Mouse (Mus musculus) heart, embryonic 13.5 days (tissue): Measurements from ENCODE around the gene Nav2. TPM values are rescaled to one million over a fixed set of nuclear protein-coding genes. Genes with fewer than 3 reads are reported as not detected.

ENCODE experiments used
- ATAC-seq: fragments of 200-750 bp; cut with Nextera tagmentation; 2 replicates; pipeline ENCODE4 v1.8.0; 2017; ENCODE audit warnings: moderate TSS enrichment; ENCODE audit not compliant: insufficient number of reproducible peaks, low FRiP score, low TSS enrichment; ENCODE audit errors: extremely low read depth
- H3K27ac ChIP-seq: fragments of 300-500 bp; sonication (generic); replicated peaks from 2 replicates; pipeline ENCODE4 v1.5.1; 2015; ENCODE audit warnings: moderate library complexity, mild to moderate bottlenecking, inconsistent platforms
- H3K27me3 ChIP-seq: fragments of 300-500 bp; sonication (generic); replicated peaks from 2 replicates; pipeline ENCODE4 v1.6.1; 2015; ENCODE audit warnings: mild to moderate bottlenecking, inconsistent platforms
- H3K36me3 ChIP-seq: fragments of 300-500 bp; sonication (generic); 2 replicates; pipeline ENCODE4 v1.6.1; 2015; ENCODE audit warnings: mild to moderate bottlenecking, inconsistent platforms
- H3K4me1 ChIP-seq: fragments of 300-500 bp; sonication (generic); 2 replicates; pipeline ENCODE4 v1.6.1; 2015; ENCODE audit warnings: inconsistent platforms
- H3K4me2 ChIP-seq: fragments of 300-500 bp; sonication (generic); 2 replicates; pipeline ENCODE4 v1.6.1; 2015; ENCODE audit warnings: inconsistent platforms, mild to moderate bottlenecking, moderate library complexity
- H3K4me3 ChIP-seq: fragments of 300-500 bp; sonication (generic); 2 replicates; pipeline ENCODE4 v1.5.1; 2015; ENCODE audit warnings: moderate library complexity, mild to moderate bottlenecking, inconsistent platforms
- H3K9ac ChIP-seq: fragments of 300-500 bp; sonication (generic); 2 replicates; pipeline ENCODE4 v1.6.1; 2015; ENCODE audit warnings: inconsistent platforms, mild to moderate bottlenecking, moderate library complexity
- H3K9me3 ChIP-seq: fragments of 300-500 bp; sonication (generic); 2 replicates; pipeline ENCODE4 v1.6.1; 2016; ENCODE audit warnings: inconsistent platforms
- WGBS: fragments of 180-500 bp; shearing (Covaris S2); methylation state at CpG from one replicate; pipeline ENCODE4 v1.1.7; 2015; ENCODE audit warnings: mixed read lengths; 5-methylcytosine and 5-hydroxymethylcytosine counted together
- polyA plus RNA-seq: library from polyadenylated mRNA; unstranded; fragments of >200 nt; fragmentation: Nextera tagmentation; extraction: Ambion mirVana; gene quantifications from 2 replicates; pipeline ENCODE4 v1.2.1, GENCODE M21; 2015

Gene Nav2
- polyA plus RNA-seq, 1 experiment from 2014 or later = 25.3 TPM

DNA sequence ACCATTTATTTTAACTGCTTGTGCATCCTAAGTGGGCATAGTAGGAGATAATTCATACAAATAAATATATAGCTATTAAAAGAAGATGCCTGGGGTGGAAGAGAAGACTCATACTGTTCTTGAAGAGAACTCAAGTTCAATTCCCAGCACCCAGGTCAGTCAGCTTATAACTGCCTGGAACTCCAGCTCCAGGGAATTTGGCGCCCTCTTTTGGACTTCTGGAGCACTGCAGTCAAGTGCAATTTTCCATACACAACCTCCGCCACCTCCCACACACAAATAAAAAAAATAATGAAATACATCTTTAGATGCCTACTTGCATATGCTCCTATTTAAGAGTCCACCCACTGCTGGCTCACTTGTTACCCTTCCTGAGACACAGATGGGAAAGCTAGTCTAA lies 416.1 kb downstream of the Nav2 start:
- 0 out of 2 replicates have a peak, but pooled peaks cover 2% of the 10 kb centered on the region for H3K27me3 ChIP-seq
- no peak overlapping the region for H3K4me2 ChIP-seq
- H3K27ac ChIP-seq = no peak overlapping the region
- ATAC-seq = no peak
- no peak overlapping the region for H3K9ac ChIP-seq
- no peaks in the 10 kb centered on the region; the same call in 1 of the 2 replicates for H3K36me3 ChIP-seq
- H3K9me3 ChIP-seq = no peaks in the 10 kb centered on the region
- WGBS = 85% methylated on average over 2 of the region's 2 CpGs
- H3K4me3 ChIP-seq = no peak overlapping the region
- H3K4me1 ChIP-seq = peaks cover 43% of the 10 kb centered on the region

DNA sequence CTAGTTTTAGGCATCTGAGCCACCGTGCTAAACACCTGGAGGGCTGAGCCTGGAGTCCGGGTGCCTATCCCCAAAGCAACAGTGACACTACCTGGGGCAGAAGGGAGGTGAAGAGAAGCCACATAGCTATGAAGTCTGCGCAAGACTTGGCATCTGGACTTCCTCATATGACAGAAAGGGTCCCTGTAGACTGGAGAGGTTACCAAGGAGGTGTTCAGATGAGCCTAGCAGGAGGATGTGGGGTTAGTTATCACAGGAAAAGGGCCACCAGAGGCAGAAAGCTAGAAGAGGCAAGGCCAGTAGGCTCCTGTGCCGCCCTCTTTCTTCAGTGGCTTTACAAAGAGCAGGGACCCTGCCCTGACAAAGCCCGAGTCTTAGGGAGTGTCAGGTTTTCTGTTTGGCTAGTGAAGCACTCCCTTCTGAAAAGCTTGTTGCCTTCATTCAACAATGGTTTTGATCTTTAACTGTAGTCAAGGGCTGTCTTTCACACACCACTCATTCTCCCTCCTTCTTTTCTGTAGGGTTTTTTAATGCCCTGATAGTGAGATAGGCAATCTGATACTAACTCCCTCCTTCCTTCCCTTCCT lies 417.7 kb downstream of the Nav2 start:
- Histone ChIP-seq H3K27me3 (0 out of 2 replicates have a peak, but pooled peaks cover 2% of the 10 kb centered on the region), H3K9ac (no peak overlapping the region), H3K4me1 (peaks cover 30% of the 10 kb centered on the region), H3K4me3 (no peak overlapping the region), H3K36me3 (no peaks in the 10 kb centered on the region; the same call in 1 of the 2 replicates), H3K9me3 (no peaks in the 10 kb centered on the region), H3K4me2 (no peak overlapping the region), H3K27ac (no peak overlapping the region)
- no peak for ATAC-seq
- WGBS = 62% methylated on average over 5 of the region's 5 CpGs

DNA sequence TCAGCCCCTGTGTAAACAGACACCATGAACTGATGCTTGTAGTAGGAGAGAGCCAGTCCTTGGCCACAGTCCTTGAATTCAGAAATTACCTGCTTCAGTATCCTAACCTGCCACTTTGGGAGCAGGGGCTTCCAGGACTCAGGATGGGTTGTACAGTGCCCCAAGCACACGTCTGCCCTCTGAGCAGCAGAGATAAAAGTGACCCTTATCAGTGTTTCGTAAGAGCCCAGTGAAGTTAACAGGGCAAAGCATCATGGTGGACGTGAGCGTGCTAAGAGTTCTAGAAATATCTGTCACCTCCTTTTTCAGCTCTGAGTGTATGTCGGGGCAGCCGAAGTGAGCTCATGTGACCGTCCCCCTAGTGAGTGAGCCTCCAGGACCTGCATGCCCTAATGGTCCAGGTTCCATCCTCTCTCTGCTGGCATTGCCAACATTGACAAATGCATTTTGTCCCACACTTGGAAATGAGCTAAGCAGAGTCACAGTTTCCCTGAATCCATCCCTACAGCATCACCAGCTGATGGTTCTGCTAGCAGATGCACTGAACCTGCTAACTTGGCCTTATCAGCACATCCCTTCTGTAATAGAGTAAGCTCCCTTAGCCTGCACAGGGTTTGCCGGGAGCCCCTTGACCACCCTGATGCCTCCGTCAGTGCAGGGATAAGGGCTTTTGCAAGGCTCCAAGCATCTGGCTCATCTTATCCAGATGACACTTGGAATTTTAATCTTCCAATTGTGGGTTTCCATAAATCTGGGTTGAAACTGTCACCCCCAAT lies 418.6 kb downstream of the Nav2 start:
- 0 out of 2 replicates have a peak overlapping the region, but pooled peaks have one; percentile 17 for H3K27ac ChIP-seq
- H3K4me3 ChIP-seq = no peak overlapping the region
- H3K27me3 ChIP-seq = 0 out of 2 replicates have a peak, but pooled peaks cover 2% of the 10 kb centered on the region
- H3K4me1 ChIP-seq = peaks cover 37% of the 10 kb centered on the region
- ATAC-seq = no peak
- no peaks in the 10 kb centered on the region for H3K9me3 ChIP-seq
- no peak overlapping the region for H3K9ac ChIP-seq
- WGBS = 36% methylated on average over 9 of the region's 9 CpGs
- no peaks in the 10 kb centered on the region; the same call in 1 of the 2 replicates for H3K36me3 ChIP-seq
- H3K4me2 ChIP-seq = no peak overlapping the region

DNA sequence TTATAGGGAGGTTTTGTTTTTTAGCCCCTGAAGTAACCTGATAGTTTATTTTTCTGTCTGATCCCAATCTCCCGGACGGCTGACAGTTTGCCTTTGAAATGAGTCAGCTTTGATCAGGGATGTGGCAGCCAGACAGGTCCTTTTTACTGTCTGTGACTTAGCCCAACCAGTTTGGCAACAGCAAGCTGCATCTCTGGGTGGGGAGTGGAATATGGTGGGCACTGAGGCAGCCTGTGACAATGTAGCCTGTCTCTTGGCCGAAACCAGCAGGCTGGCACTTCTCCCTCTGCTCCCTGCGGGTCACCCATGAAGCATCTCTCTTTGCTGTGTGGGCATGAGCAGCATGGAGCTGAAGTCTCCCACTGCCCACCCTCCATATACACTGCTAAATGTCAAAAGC lies 421.7 kb downstream of the Nav2 start:
- H3K4me2 ChIP-seq = no peak overlapping the region
- 72% methylated on average over 4 of the region's 4 CpGs for WGBS
- H3K9me3 ChIP-seq = no peaks in the 10 kb centered on the region
- H3K27ac ChIP-seq = no peak overlapping the region
- no peak for ATAC-seq
- H3K36me3 ChIP-seq = no peaks in the 10 kb centered on the region
- 0 out of 2 replicates have a peak, but pooled peaks cover 6% of the 10 kb centered on the region for H3K27me3 ChIP-seq
- H3K4me3 ChIP-seq = no peak overlapping the region
- H3K9ac ChIP-seq = no peak overlapping the region
- peaks cover 51% of the 10 kb centered on the region for H3K4me1 ChIP-seq

DNA sequence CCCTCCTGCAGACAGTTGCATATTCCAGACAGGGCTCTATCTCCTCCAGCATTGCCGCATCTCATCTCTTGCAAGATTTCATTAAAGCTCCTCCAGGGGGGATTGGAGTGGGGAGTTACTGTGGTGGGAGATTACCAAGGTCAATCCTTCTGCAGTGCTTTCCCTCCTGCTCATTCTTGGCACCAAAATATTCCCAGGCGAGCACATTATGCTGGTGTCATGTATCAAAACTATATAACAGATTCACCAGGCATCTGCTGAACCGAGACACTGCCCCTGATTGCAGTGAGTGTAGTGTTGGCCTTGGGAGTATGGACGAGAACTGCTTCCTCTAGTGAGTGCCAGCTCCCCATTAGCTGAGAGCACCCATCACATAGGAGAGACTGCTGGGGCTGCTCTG lies 423.4 kb downstream of the Nav2 start:
- no peak overlapping the region for H3K27ac ChIP-seq
- no peak overlapping the region for H3K9ac ChIP-seq
- ATAC-seq = no peak
- H3K4me3 ChIP-seq = no peak overlapping the region
- H3K4me2 ChIP-seq = no peak overlapping the region
- no peaks in the 10 kb centered on the region for H3K36me3 ChIP-seq
- WGBS = 51% methylated on average over 4 of the region's 4 CpGs
- H3K4me1 ChIP-seq = peaks cover 48% of the 10 kb centered on the region
- H3K9me3 ChIP-seq = no peaks in the 10 kb centered on the region
- 0 out of 2 replicates have a peak, but pooled peaks cover 6% of the 10 kb centered on the region for H3K27me3 ChIP-seq

DNA sequence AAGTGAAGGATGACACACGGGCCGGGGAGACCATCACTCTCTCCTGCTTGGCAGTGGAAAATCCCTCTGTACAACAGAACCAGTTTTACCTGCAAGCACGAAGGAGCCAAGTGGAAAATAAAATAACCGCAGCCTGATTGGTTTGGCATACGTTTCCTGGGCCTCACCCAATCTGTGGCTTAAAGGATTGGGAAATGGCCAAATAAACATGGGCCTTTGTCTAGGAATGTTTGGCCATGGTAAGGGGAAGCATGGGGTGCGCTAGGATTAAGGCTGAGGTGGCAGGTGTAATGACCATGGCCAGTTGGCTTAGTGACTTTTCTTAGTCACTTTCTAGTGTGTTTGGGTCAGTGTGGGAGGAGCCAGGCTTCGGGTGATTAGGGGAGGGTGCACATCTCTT lies 424.1 kb downstream of the Nav2 start:
- WGBS = 71% methylated on average over 7 of the region's 7 CpGs
- Histone ChIP-seq H3K4me2 (no peak overlapping the region), H3K9ac (no peak overlapping the region), H3K36me3 (no peaks in the 10 kb centered on the region), H3K9me3 (no peaks in the 10 kb centered on the region), H3K4me3 (no peak overlapping the region), H3K27me3 (0 out of 2 replicates have a peak, but pooled peaks cover 4% of the 10 kb centered on the region), H3K27ac (no peak overlapping the region), H3K4me1 (peaks cover 41% of the 10 kb centered on the region)
- no peak for ATAC-seq

DNA sequence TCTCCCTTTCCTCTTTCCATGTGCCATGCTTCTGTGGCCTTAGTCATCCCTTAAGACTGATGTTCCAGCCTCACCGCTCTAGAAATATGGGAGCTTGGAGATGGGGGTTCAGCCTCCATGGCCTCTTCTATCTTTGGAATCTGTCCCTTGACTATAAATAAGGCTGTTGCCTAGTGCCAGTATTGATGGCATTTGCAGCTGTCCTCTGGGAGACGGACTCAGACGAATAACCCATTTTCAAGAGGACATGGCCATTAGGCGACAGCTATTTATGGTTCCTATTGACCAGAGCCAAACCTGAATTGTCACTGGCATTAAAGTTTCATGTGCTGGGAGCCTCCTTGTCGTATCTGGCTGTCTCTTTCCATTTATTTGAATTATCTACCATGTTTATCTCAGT lies 425.6 kb downstream of the Nav2 start:
- Histone ChIP-seq H3K36me3 (no peaks in the 10 kb centered on the region), H3K27ac (no peak overlapping the region), H3K4me2 (no peak overlapping the region), H3K9me3 (no peaks in the 10 kb centered on the region), H3K9ac (no peak overlapping the region), H3K27me3 (0 out of 2 replicates have a peak, but pooled peaks cover 4% of the 10 kb centered on the region), H3K4me1 (peaks cover 34% of the 10 kb centered on the region), H3K4me3 (no peak overlapping the region)
- 63% methylated on average over 5 of the region's 5 CpGs for WGBS
- no peak for ATAC-seq

DNA sequence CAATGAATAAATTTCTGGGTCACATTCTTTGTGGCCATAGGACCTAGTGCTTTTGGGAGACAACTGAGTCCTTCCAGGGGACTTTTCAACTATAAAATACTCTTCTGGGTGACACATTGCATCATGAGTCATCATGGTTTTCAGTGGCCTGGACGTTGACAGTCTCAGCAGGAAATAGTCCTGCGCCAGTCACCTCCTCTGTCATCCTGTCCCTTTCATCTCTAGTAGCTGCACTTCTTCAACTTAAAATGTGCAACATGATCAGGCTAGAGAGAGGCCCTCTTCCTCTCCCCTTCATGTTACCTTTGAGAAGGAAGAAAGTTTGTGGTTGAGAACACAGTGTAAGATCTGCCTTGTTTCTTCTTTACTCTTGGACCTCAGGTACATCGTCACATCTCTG lies 426.5 kb downstream of the Nav2 start:
- ATAC-seq = no peak
- WGBS = 52% methylated on average over 3 of the region's 3 CpGs
- Histone ChIP-seq H3K4me1 (peaks cover 38% of the 10 kb centered on the region), H3K4me3 (no peak overlapping the region), H3K9ac (no peak overlapping the region), H3K27me3 (0 out of 2 replicates have a peak, but pooled peaks cover 4% of the 10 kb centered on the region), H3K4me2 (no peak overlapping the region), H3K36me3 (no peaks in the 10 kb centered on the region), H3K9me3 (no peaks in the 10 kb centered on the region), H3K27ac (no peak overlapping the region)

DNA sequence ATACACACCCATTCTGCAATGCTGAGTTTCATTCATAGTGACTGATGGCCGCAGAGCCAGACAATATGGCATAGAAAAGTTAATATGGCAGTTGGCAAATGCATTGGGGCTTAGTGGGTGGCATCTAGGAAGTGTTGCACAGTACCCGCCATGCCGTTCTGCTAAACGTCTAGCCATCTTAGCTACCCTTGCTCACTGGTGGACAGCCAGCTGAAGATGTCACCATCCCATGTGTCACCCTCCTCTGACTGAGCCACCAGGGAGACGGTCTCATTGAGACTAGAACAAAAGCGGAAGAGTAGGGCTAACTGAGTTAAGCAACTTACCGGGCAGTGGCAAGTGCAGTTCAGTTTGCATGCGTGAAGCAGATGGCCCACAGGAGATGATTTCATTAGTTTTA lies 428.2 kb downstream of the Nav2 start:
- Histone ChIP-seq H3K4me3 (no peak overlapping the region), H3K4me2 (no peak overlapping the region), H3K9ac (no peak overlapping the region), H3K27me3 (0 out of 2 replicates have a peak, but pooled peaks cover 4% of the 10 kb centered on the region), H3K9me3 (no peaks in the 10 kb centered on the region), H3K4me1 (peaks cover 43% of the 10 kb centered on the region), H3K27ac (no peak overlapping the region), H3K36me3 (no peaks in the 10 kb centered on the region)
- no peak for ATAC-seq
- 77% methylated on average over 8 of the region's 8 CpGs for WGBS

DNA sequence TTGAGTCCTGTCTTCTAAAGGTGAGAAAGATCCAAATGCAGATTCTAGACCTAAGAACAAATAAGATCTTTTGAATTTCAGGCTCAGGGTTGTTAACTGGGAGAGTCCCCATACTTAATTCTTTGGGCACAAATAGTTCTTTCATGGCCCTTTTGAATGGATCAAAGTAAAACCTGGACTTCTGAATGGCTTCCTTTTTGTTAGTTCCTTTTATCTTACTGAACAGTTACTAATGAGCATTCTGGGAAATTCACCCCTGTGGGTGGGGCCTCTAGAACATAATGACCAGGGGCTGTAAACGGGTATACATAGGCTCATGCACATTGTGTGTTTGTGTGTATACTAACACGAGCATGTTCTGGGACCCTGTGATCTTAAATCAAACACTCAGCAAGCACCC lies 429.2 kb downstream of the Nav2 start:
- no peak for ATAC-seq
- Histone ChIP-seq H3K9me3 (no peaks in the 10 kb centered on the region), H3K4me1 (peaks cover 43% of the 10 kb centered on the region), H3K4me2 (no peak overlapping the region), H3K4me3 (no peak overlapping the region), H3K27me3 (no peaks in the 10 kb centered on the region), H3K9ac (no peak overlapping the region), H3K27ac (no peak overlapping the region), H3K36me3 (no peaks in the 10 kb centered on the region)
- WGBS = 57% methylated on average over 2 of the region's 2 CpGs

DNA sequence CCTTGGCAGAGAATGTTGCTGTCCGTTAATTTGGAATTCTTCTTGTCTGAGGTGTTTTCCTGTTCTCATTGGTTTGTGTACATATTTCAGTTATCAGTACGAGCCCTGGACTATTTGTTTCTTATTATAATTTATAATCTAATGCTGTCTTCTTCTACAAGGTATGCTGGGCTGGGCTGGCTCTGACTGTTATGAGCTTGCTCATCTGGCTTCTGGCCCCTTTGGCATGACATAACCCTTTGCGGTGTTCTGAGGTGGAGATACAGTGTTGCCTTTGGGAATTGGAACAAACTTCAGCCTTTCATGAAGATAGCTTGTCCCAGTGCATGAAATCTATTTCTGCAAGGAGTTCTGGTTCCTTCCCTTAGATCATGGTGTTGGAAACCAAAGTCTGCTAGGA lies 431.4 kb downstream of the Nav2 start:
- H3K27me3 ChIP-seq = no peaks in the 10 kb centered on the region
- no peak for ATAC-seq
- H3K27ac ChIP-seq = no peak overlapping the region
- no peak overlapping the region for H3K4me2 ChIP-seq
- H3K4me1 ChIP-seq = peaks cover 50% of the 10 kb centered on the region
- H3K36me3 ChIP-seq = no peaks in the 10 kb centered on the region
- H3K9ac ChIP-seq = no peak overlapping the region
- no peak overlapping the region for H3K4me3 ChIP-seq
- WGBS = 69% methylated on average over 3 of the region's 3 CpGs
- H3K9me3 ChIP-seq = no peaks in the 10 kb centered on the region
